Mouse (Mus musculus) CH12.LX (cell line): ENCODE data around the gene Nos2. TPM values are rescaled to one million over a fixed set of nuclear protein-coding genes. Genes with fewer than 3 reads are reported as not detected.

Source experiments
- DNase-seq: peaks from one replicate; pipeline ENCODE4 v3.0.0-alpha.2; 2013; ENCODE audit errors: extremely low read depth
- H3K27ac ChIP-seq: 2 replicates; pipeline ENCODE4 v1.5.1; 2012; ENCODE audit warnings: low read depth, mild to moderate bottlenecking, control low read depth, moderate library complexity; ENCODE audit not compliant: insufficient read depth
- H3K27me3 ChIP-seq: replicated peaks from 2 replicates; pipeline ENCODE3; 2012; ENCODE audit warnings: inconsistent platforms
- H3K36me3 ChIP-seq, 2 experiments: replicated peaks in 1 of 2; 2 replicates each; pipeline versions ENCODE3 to v1.6.1; 2012; ENCODE audit warnings: inconsistent platforms in 1 of 2, low read length in 1 of 2, mild to moderate bottlenecking in 1 of 2, mixed read lengths in 1 of 2, moderate library complexity in 1 of 2; ENCODE audit not compliant: control insufficient read depth in 1 of 2, insufficient read depth in 1 of 2
- H3K4me1 ChIP-seq, 2 experiments: 2 replicates each; pipeline ENCODE4 v1.6.1; 2012; ENCODE audit warnings: inconsistent platforms in 1 of 2, moderate library complexity in 1 of 2; ENCODE audit not compliant: insufficient read depth in 2 of 2, control insufficient read depth in 1 of 2
- H3K4me2 ChIP-seq: 2 replicates; pipeline ENCODE4 v1.6.1; 2012; ENCODE audit warnings: low read depth, mild to moderate bottlenecking, control low read depth; ENCODE audit not compliant: poor library complexity, insufficient read depth, severe bottlenecking
- H3K4me3 ChIP-seq, 3 experiments: fragments of 150-350 bp in 1 of 3; sonication (generic) in 1 of 3; replicated peaks in 1 of 3; 2 replicates each; pipeline versions ENCODE3 to v1.5.1; 2011 to 2012; ENCODE audit warnings: low read depth in 2 of 3, low read length in 2 of 3, mild to moderate bottlenecking in 2 of 3, moderate library complexity in 2 of 3, control low read depth in 1 of 3, improper control_type of control experiment in 1 of 3, inconsistent platforms in 1 of 3, mixed read lengths in 1 of 3; ENCODE audit not compliant: poor library complexity in 1 of 3
- H3K79me2 ChIP-seq: replicated peaks from 2 replicates; pipeline ENCODE4 v1.6.1; 2012; ENCODE audit warnings: mild to moderate bottlenecking, moderate library complexity; ENCODE audit not compliant: control insufficient read depth, poor library complexity, insufficient read depth, severe bottlenecking; ENCODE audit errors: extremely low read depth
- H3K9ac ChIP-seq: 2 replicates; pipeline ENCODE4 v1.6.1; 2012; ENCODE audit warnings: low read depth, mild to moderate bottlenecking, control low read depth, moderate library complexity; ENCODE audit not compliant: insufficient read depth
- H3K9me3 ChIP-seq: replicated peaks from 2 replicates; pipeline ENCODE3; 2012; ENCODE audit warnings: low read length, inconsistent platforms, mixed read lengths
- BHLHE40 ChIP-seq: IDR thresholded peaks from 2 replicates; pipeline ENCODE4 v1.6.1; 2011; ENCODE audit warnings: mild to moderate bottlenecking, low read depth, low read length, improper control_type of control experiment
- CHD2 ChIP-seq: IDR thresholded peaks from 2 replicates; pipeline ENCODE4 v1.6.1; 2011; ENCODE audit warnings: low read length, improper control_type of control experiment
- CTCF ChIP-seq, 2 experiments: IDR thresholded peaks in 1 of 2; conservative IDR thresholded peaks in 1 of 2; 2 replicates each; pipeline ENCODE4 v1.5.1; 2011 to 2012; ENCODE audit warnings: low read depth in 2 of 2, low read length in 2 of 2, improper control_type of control experiment in 1 of 2, inconsistent platforms in 1 of 2, mild to moderate bottlenecking in 1 of 2, moderate library complexity in 1 of 2
- E2F4 ChIP-seq: IDR thresholded peaks from 2 replicates; pipeline ENCODE4 v1.6.1; 2011; ENCODE audit warnings: low read depth, low read length, improper control_type of control experiment; ENCODE audit not compliant: insufficient replicate concordance
- EP300 ChIP-seq: IDR thresholded peaks from 2 replicates; pipeline ENCODE4 v1.6.1; 2011; ENCODE audit warnings: low read length, improper control_type of control experiment
- GABPA ChIP-seq: IDR thresholded peaks from 2 replicates; pipeline ENCODE4 v1.6.1; 2012; ENCODE audit warnings: low read depth, low read length, improper control_type of control experiment, inconsistent platforms; ENCODE audit not compliant: insufficient replicate concordance
- HCFC1 ChIP-seq: IDR thresholded peaks from 2 replicates; pipeline ENCODE4 v1.6.1; 2012; ENCODE audit warnings: low read depth, mild to moderate bottlenecking, inconsistent platforms, low read length, improper control_type of control experiment
- IRF4 ChIP-seq: IDR thresholded peaks from 2 replicates; pipeline ENCODE4 v1.6.1; 2014; ENCODE audit warnings: low read depth, mild to moderate bottlenecking, inconsistent platforms, low read length, improper control_type of control experiment
- JUN ChIP-seq: IDR thresholded peaks from 2 replicates; pipeline ENCODE4 v1.6.1; 2011; ENCODE audit warnings: low read depth, mild to moderate bottlenecking, low read length, improper control_type of control experiment, moderate library complexity; ENCODE audit not compliant: insufficient read depth
- JUND ChIP-seq: conservative IDR thresholded peaks from 2 replicates; pipeline ENCODE4 v1.6.1; 2011; ENCODE audit warnings: low read depth, low read length, improper control_type of control experiment
- KAT2A ChIP-seq: IDR thresholded peaks from 2 replicates; pipeline ENCODE4 v1.6.1; 2012; ENCODE audit warnings: low read length, improper control_type of control experiment, inconsistent platforms; ENCODE audit not compliant: insufficient replicate concordance
- MAX ChIP-seq: IDR thresholded peaks from 2 replicates; pipeline ENCODE4 v1.6.1; 2011; ENCODE audit warnings: low read length, improper control_type of control experiment
- MAZ ChIP-seq: IDR thresholded peaks from 2 replicates; pipeline ENCODE4 v1.6.1; 2012; ENCODE audit warnings: low read depth, mild to moderate bottlenecking, inconsistent platforms, low read length, improper control_type of control experiment, moderate library complexity
- MEF2A ChIP-seq: IDR thresholded peaks from 2 replicates; pipeline ENCODE4 v1.6.1; 2014; ENCODE audit warnings: low read depth, mild to moderate bottlenecking, inconsistent platforms, low read length, improper control_type of control experiment, borderline replicate concordance
- MXI1 ChIP-seq: IDR thresholded peaks from 2 replicates; pipeline ENCODE4 v1.6.1; 2011; ENCODE audit warnings: mild to moderate bottlenecking, low read depth, low read length, improper control_type of control experiment
- MYC ChIP-seq: IDR thresholded peaks from 2 replicates; pipeline ENCODE4 v1.6.1; 2011; ENCODE audit warnings: low read depth, mild to moderate bottlenecking, improper control_type of control experiment, low read length
- NELFE ChIP-seq: IDR thresholded peaks from 2 replicates; pipeline ENCODE4 v1.6.1; 2011; ENCODE audit warnings: low read depth, low read length, improper control_type of control experiment
- NRF1 ChIP-seq: IDR thresholded peaks from 2 replicates; pipeline ENCODE4 v1.6.1; 2014; ENCODE audit warnings: low read depth, mild to moderate bottlenecking, inconsistent platforms, low read length, improper control_type of control experiment, moderate library complexity
- PAX5 ChIP-seq: IDR thresholded peaks from 2 replicates; pipeline ENCODE4 v1.6.1; 2012; ENCODE audit warnings: low read length, inconsistent platforms, mixed read lengths
- POLR2A ChIP-seq: IDR thresholded peaks from 2 replicates; pipeline ENCODE4 v1.6.1; 2011; ENCODE audit warnings: low read depth, mild to moderate bottlenecking, improper control_type of control experiment, low read length
- RAD21 ChIP-seq: IDR thresholded peaks from 2 replicates; pipeline ENCODE4 v1.6.1; 2011; ENCODE audit warnings: low read depth, mild to moderate bottlenecking, low read length, improper control_type of control experiment, moderate library complexity
- RCOR1 ChIP-seq: conservative IDR thresholded peaks from 2 replicates; pipeline ENCODE4 v1.6.1; 2012; ENCODE audit warnings: low read depth, mild to moderate bottlenecking, inconsistent platforms, low read length, improper control_type of control experiment
- SIN3A ChIP-seq: IDR thresholded peaks from 2 replicates; pipeline ENCODE4 v1.6.1; 2012; ENCODE audit warnings: low read length, improper control_type of control experiment, inconsistent platforms
- TBP ChIP-seq: conservative IDR thresholded peaks from 2 replicates; pipeline ENCODE4 v1.6.1; 2011; ENCODE audit warnings: low read depth, low read length, improper control_type of control experiment
- TCF12 ChIP-seq: IDR thresholded peaks from 2 replicates; pipeline ENCODE4 v1.6.1; 2014; ENCODE audit warnings: low read depth, mild to moderate bottlenecking, inconsistent platforms, low read length, improper control_type of control experiment
- USF1 ChIP-seq: IDR thresholded peaks from 2 replicates; pipeline ENCODE4 v1.6.1; 2014; ENCODE audit warnings: low read depth, mild to moderate bottlenecking, inconsistent platforms, low read length, improper control_type of control experiment
- USF2 ChIP-seq: conservative IDR thresholded peaks from 2 replicates; pipeline ENCODE4 v1.6.1; 2011; ENCODE audit warnings: low read depth, low read length, improper control_type of control experiment
- ZC3H11A ChIP-seq: IDR thresholded peaks from 2 replicates; pipeline ENCODE4 v1.6.1; 2012; ENCODE audit warnings: low read depth, mild to moderate bottlenecking, inconsistent platforms, low read length, improper control_type of control experiment
- ZKSCAN1 ChIP-seq: IDR thresholded peaks from 2 replicates; pipeline ENCODE4 v1.6.1; 2012; ENCODE audit warnings: low read depth, inconsistent platforms, low read length, improper control_type of control experiment, borderline replicate concordance
- ZMIZ1 ChIP-seq: IDR thresholded peaks from 2 replicates; pipeline ENCODE4 v1.6.1; 2012; ENCODE audit warnings: low read depth, mild to moderate bottlenecking, inconsistent platforms, low read length, improper control_type of control experiment
- ZNF384 ChIP-seq: IDR thresholded peaks from 2 replicates; pipeline ENCODE4 v1.6.1; 2012; ENCODE audit warnings: low read depth, low read length, improper control_type of control experiment, inconsistent platforms
- dilution Hi-C: fragments of 300-500 bp; cut with MboI; formaldehyde crosslinking; loops from 2 replicates; pipeline ENCODE4 v1.14.3; 2020; ENCODE audit warnings: low sequenced_read_pairs; ENCODE audit not compliant: extremely low pct_unique_long_range_greater_than_20kb, extremely low pct_ligation_motif_present
- in situ Hi-C: fragments of 300-500 bp; cut with MboI; formaldehyde crosslinking; loops from 3 replicates; pipeline ENCODE4 v1.14.3; 2019; ENCODE audit warnings: low sequenced_read_pairs, low pct_ligation_motif_present, low pct_unique_long_range_greater_than_20kb, mixed read lengths
- polyA plus RNA-seq: library from polyadenylated mRNA; unstranded; fragments of >175 nt; gene quantifications from 2 replicates; pipeline ENCODE4 v1.2.1, GENCODE M21; 2012; ENCODE audit warnings: low read depth; ENCODE audit not compliant: insufficient read length
- total RNA-seq, 2 experiments: library from RNA; depleted of rRNA; stranded (reverse); fragments of 300-350 nt in 1 of 2; fragments of >200 nt in 1 of 2; gene quantifications; 2 replicates each; pipeline ENCODE4 v1.2.3; 2012 to 2014

The Nos2 gene
- total and polyA plus RNA-seq, 3 experiments: 1.6 to 3.4 (median 1.8) TPM

DNA sequence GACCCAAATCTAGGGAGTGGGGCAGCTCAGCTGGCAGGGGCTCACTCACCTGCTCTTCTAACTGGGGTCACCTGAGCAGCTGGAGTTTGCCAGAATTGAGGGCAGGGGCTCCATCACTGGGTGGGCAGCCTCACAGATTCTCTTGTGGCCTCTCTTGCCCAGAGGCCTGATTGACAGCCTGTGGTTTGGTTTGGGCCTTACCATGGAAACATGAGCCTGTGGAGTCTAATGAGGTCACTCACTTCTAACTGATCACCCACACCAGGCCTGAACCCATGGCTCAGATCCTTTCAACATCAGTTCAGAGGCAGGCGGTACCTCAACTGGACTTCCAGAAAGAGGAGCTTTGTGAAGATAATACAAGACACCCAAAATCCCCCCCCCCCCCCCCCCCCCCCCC is 33.9 kb upstream of the Nos2 start:
- dilution Hi-C loops: no loop called here
- Histone ChIP-seq H3K27me3 (no peaks in the 10 kb centered on the region), H3K4me3 (no peak overlapping the region), H3K27ac (no peak overlapping the region), H3K36me3 (no peaks in the 10 kb centered on the region), H3K79me2 (no peaks in the 10 kb centered on the region), H3K4me2 (peak overlapping the region; percentile 82), H3K9me3 (no peaks in the 10 kb centered on the region), H3K4me1 (peaks cover 9 to 32% of the 10 kb centered on the region in 2 experiments), H3K9ac (no peak overlapping the region)
- peak; percentile 55 for DNase-seq
- in situ Hi-C loops: no loop called here
- no peak for TF ChIP-seq CTCF (conservative IDR thresholded peaks at IDR 0.05 in 1 of 2, IDR thresholded peaks at IDR 0.05 in 1 of 2; ENCODE audit: low read depth in 2 of 2, low read length in 2 of 2)

DNA sequence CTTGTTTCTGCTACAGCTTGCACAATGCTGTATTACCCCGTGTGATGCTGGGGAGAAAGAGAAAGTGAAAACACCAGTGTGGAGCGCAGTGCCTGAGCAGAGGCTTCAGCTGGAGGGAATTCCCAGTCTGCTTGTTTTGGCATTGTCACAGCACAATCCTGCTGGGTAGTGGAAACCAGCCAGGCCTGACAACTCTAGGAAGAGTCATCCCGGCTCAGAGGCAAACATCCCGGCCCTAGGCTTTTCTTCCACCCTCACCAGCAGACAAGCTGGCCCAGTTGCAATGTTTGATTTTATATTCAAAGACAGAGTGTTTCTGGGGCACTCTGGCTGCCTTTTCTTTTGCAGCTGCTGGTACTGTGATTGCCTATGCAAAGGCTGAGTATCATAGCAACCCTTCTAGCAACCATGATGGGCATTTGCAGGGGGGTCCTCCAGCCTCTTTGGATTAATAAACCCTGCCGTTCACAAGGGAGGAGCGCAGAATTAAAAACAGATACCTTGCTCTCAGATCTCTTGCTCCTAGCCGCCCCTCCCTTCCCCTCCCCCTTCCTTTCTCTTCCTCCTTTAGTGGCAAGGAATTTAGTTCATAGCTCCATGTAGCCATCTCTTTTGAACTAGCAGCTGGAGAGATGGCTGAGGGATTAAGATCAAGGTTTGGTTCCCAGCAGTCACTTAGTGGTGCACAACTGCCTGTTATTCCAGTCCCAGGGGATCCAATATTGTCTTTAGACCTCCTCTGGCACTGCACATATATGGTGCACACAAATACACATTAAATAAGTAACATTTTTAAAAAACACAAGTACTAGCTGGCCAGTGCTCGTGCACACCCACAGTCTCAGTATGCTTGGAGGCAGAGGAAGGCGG is 33.2 kb upstream of the Nos2 start:
- Histone ChIP-seq H3K27ac (peak overlapping the region; percentile 18), H3K9ac (peak overlapping the region; percentile 2; the same call in 1 of the 2 replicates), H3K9me3 (no peaks in the 10 kb centered on the region), H3K27me3 (no peaks in the 10 kb centered on the region), H3K4me2 (peak overlapping the region; percentile 82), H3K36me3 (no peaks in the 10 kb centered on the region), H3K4me3 (peak overlapping the region; percentile 8 to 43 (median 36)), H3K4me1 (peaks cover 9 to 32% of the 10 kb centered on the region in 2 experiments), H3K79me2 (no peaks in the 10 kb centered on the region)
- peak; percentile 72 for DNase-seq
- dilution Hi-C loops: no loop called here
- in situ Hi-C loops: no loop called here
- TF ChIP-seq EP300: 0 out of 2 replicates have a peak, but pooled peaks have one; percentile 59
- no peak for TF ChIP-seq ZNF384
- TF ChIP-seq TCF12: no peak
- no peak for TF ChIP-seq JUND
- no peak for TF ChIP-seq ZMIZ1
- no peak; the same call in none of the 2 replicates for TF ChIP-seq CHD2
- TF ChIP-seq NELFE: no peak
- TF ChIP-seq USF1: no peak
- TF ChIP-seq MAX: no peak; the same call in 1 of the 2 replicates
- no peak for TF ChIP-seq MYC
- TF ChIP-seq CTCF (conservative IDR thresholded peaks at IDR 0.05 in 1 of 2, IDR thresholded peaks at IDR 0.05 in 1 of 2; ENCODE audit: low read depth in 2 of 2, low read length in 2 of 2): no peak
- no peak for TF ChIP-seq RAD21
- TF ChIP-seq SIN3A: peak; percentile 81; the same call in 1 of the 2 replicates
- no peak for TF ChIP-seq USF2
- no peak for TF ChIP-seq HCFC1
- TF ChIP-seq TBP: no peak
- no peak for TF ChIP-seq RCOR1
- TF ChIP-seq PAX5: no peak
- peak; percentile 53; the same call in 1 of the 2 replicates for TF ChIP-seq MEF2A
- peak; percentile 54; the same call in 1 of the 2 replicates for TF ChIP-seq MXI1
- no peak for TF ChIP-seq JUN
- TF ChIP-seq BHLHE40: peak; percentile 52
- TF ChIP-seq E2F4: no peak
- TF ChIP-seq IRF4: peak; percentile 87
- TF ChIP-seq KAT2A: no peak
- no peak for TF ChIP-seq ZC3H11A
- no peak for TF ChIP-seq GABPA
- TF ChIP-seq ZKSCAN1: no peak
- TF ChIP-seq POLR2A: no peak
- TF ChIP-seq MAZ: peak; percentile 12; the same call in 1 of the 2 replicates
- TF ChIP-seq NRF1: 0 out of 2 replicates have a peak, but pooled peaks have one; percentile 8
